In the genomic region with DNA sequence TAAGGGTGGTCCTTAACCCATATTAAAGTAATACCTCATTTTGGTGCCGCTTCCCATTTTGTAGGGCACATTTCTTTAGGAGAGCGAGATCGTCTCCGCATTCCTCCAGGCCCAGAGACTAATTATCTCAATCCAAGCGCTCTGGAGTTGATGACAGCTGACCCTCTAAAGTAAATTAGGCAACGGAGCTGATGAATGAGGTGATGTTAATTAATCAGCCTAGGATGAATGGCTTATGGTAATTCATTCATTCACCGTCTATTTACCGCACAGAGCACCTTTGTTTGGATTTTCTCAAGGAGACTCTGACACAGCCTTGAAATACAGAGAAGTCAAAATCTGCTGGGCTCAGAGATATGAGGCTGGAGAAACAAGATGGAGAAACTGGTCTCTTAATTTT, we compare ENCODE assay signal across 26 mouse cellular contexts. TPM values are rescaled to one million over a fixed set of nuclear protein-coding genes. Genes with fewer than 3 reads are reported as not detected.
DNase-seq lines count a peak whose midpoint lies in the region; ATAC-seq and TF ChIP-seq lines count a peak whose summit lies in the region.
"Had no signal": no experiment of that assay in that cellular context is flagged by ENCODE, and none has a peak within 500 bp of the region (broad histone marks: within the 10 kb centered on the region; RNA-seq: fewer than 3 reads in every experiment).

No protein-coding gene starts in this region.

- TF ChIP-seq POLR2A in brain, embryonic 14.5 days (IDR thresholded peaks at IDR 0.05; ENCODE audit: borderline replicate concordance, extremely low read depth, insufficient read depth, insufficient read length, poor library complexity, severe bottlenecking), result no peak

- H3K4me1 ChIP-seq in forebrain, embryonic 13.5 days, result no peaks in the 10 kb centered on the region
- peaks cover 3% of the 10 kb centered on the region; the same call in 1 of the 2 replicates for H3K4me1 ChIP-seq in forebrain, embryonic 10.5 days
- no peaks in the 10 kb centered on the region for H3K4me1 ChIP-seq in heart, embryonic 10.5 days
- H3K4me1 ChIP-seq: heart, embryonic 13.5 days; hindbrain, embryonic 15.5 days had no signal

- no peaks in the 10 kb centered on the region for H3K36me3 ChIP-seq in forebrain, embryonic 13.5 days (ENCODE audit: poor library complexity, severe bottlenecking)
- H3K36me3 ChIP-seq in forebrain, embryonic 10.5 days (replicated peaks), result no peaks in the 10 kb centered on the region
- no peaks in the 10 kb centered on the region for H3K36me3 ChIP-seq in heart, embryonic 10.5 days
- H3K36me3 ChIP-seq: heart, embryonic 13.5 days; hindbrain, embryonic 12.5 days; hindbrain, embryonic 15.5 days had no signal

- TF ChIP-seq CTCF in brain, embryonic 14.5 days (IDR thresholded peaks at IDR 0.05; ENCODE audit: borderline replicate concordance, extremely low read depth, insufficient read depth, insufficient read length), result no peak

- no peak for DNase-seq in forebrain, embryonic 10.5 days (ENCODE audit: extremely low spot score, low spot score)
- DNase-seq in heart, embryonic 10.5 days (ENCODE audit: low spot score), result peak; percentile 19
- DNase-seq in heart, adult 18-20 months, result no peak
- peak; percentile 55 for DNase-seq in brain, embryonic 14.5 days (ENCODE audit: low read depth)
- DNase-seq in forelimb bud, embryonic 11.5 days (ENCODE audit: low read depth, low spot score), result peak; percentile 40
- DNase-seq: adrenal gland, adult 2 months; adrenal gland, postnatal 25 days; cerebellum, adult 18-20 months; cerebellum, adult 9-10 months; cerebellum, postnatal 14 days; gastrocnemius, postnatal 10 days; gastrocnemius, postnatal 36 days; heart, postnatal 14 days; kidney, adult 18-20 months; kidney, adult 9 months had no signal

- 0 out of 2 replicates have a peak, but pooled peaks cover 5% of the 10 kb centered on the region for H3K27me3 ChIP-seq in forebrain, embryonic 13.5 days
- H3K27me3 ChIP-seq in forebrain, embryonic 10.5 days (ENCODE audit: poor library complexity, severe bottlenecking), result peaks cover 15% of the 10 kb centered on the region
- no peaks in the 10 kb centered on the region for H3K27me3 ChIP-seq in heart, embryonic 10.5 days (ENCODE audit: insufficient read depth, poor library complexity, severe bottlenecking)
- H3K27me3 ChIP-seq: heart, embryonic 13.5 days; hindbrain, embryonic 12.5 days; hindbrain, embryonic 15.5 days had no signal

- H3K4me2 ChIP-seq in forebrain, embryonic 13.5 days, result no peak overlapping the region
- H3K4me2 ChIP-seq: heart, embryonic 13.5 days; hindbrain, embryonic 12.5 days; hindbrain, embryonic 15.5 days had no signal

- peak; percentile 43; the same call in 1 of the 2 replicates for ATAC-seq in forebrain, embryonic 13.5 days
- ATAC-seq: CD4-positive, CD25-positive, alpha-beta regulatory T cell, adult 4 months; inflammation-experienced regulatory T-cells, adult 6 months; intestine, embryonic 16.5 days had no signal

- H3K27ac ChIP-seq in forebrain, embryonic 13.5 days, result no peak overlapping the region
- H3K27ac ChIP-seq in forebrain, embryonic 10.5 days, result no peak overlapping the region
- H3K27ac ChIP-seq in heart, embryonic 10.5 days, result no peak overlapping the region
- H3K27ac ChIP-seq: heart, embryonic 13.5 days; hindbrain, embryonic 12.5 days; hindbrain, embryonic 15.5 days had no signal

- 13% methylated on average over 8 of the region's 8 CpGs for WGBS in forebrain, embryonic 13.5 days
- WGBS in forebrain, embryonic 10.5 days, result 47% methylated on average over 8 of the region's 8 CpGs
- 62% methylated on average over 8 of the region's 8 CpGs for WGBS in heart, embryonic 10.5 days

- H3K4me3 ChIP-seq in forebrain, embryonic 13.5 days, result no peak overlapping the region
- H3K4me3 ChIP-seq in forebrain, embryonic 10.5 days, result no peak overlapping the region
- H3K4me3 ChIP-seq in heart, embryonic 10.5 days, result no peak overlapping the region
- H3K4me3 ChIP-seq: heart, embryonic 13.5 days; hindbrain, embryonic 12.5 days; hindbrain, embryonic 15.5 days had no signal

- no peaks in the 10 kb centered on the region for H3K9me3 ChIP-seq in forebrain, embryonic 13.5 days (replicated peaks)
- no peaks in the 10 kb centered on the region for H3K9me3 ChIP-seq in forebrain, embryonic 10.5 days
- H3K9me3 ChIP-seq in heart, embryonic 10.5 days, result no peaks in the 10 kb centered on the region
- H3K9me3 ChIP-seq: heart, embryonic 13.5 days; hindbrain, embryonic 12.5 days; hindbrain, embryonic 15.5 days had no signal

- no peak overlapping the region for H3K9ac ChIP-seq in forebrain, embryonic 13.5 days
- H3K9ac ChIP-seq: heart, embryonic 13.5 days; hindbrain, embryonic 12.5 days; hindbrain, embryonic 15.5 days had no signal

RNA-seq across cellular contexts. Expression of a gene that starts 20.7 kb away (rescaled TPM):
- 2.4 and 3.6 TPM in 2 replicates for polyA plus RNA-seq in forebrain, embryonic 13.5 days (2015; fragmentation: Nextera tagmentation; extraction: Ambion mirVana)
- polyA plus RNA-seq in forebrain, embryonic 10.5 days (2016; fragmentation: Nextera tagmentation; extraction: Ambion mirVana), result 6.6 and 6.7 TPM in 2 replicates
- 11.0 and 12.8 TPM in 2 replicates for polyA plus RNA-seq in heart, embryonic 10.5 days (2016; fragmentation: Nextera tagmentation; extraction: Ambion mirVana)
- 1 to 10 TPM; 2.8 to 3.4 TPM for total RNA-seq in heart, adult 18-20 months (2021)
- 1.3 and 2.2 TPM in 2 replicates for polyA plus RNA-seq in brain, embryonic 14.5 days (2012; rRNA removed)
- total RNA-seq: granulocyte monocyte progenitor cell, adult 5-6 weeks; hematopoietic stem cell, adult 5-6 weeks; MEL had no signal
- polyA plus RNA-seq: C2C12; CD4-positive, CD25-positive, alpha-beta regulatory T cell, adult 4 months; inflammation-experienced regulatory T-cells, adult 6 months had no signal

Comparison
In these comparisons a context has a peak if more than half of its experiments do, and no peak if none do; other contexts are left out.
1. DNase-seq: peak in heart, embryonic 10.5 days (single experiment), brain, embryonic 14.5 days (single experiment) and forelimb bud, embryonic 11.5 days (single experiment); none in forebrain, embryonic 10.5 days (single experiment) and heart, adult 18-20 months (0 of 2).